Mouse (Mus musculus): ENCODE data around the gene Impg1.

Gene Impg1

GRCm38 (mm10) chr9:80284539-80285174 lies 180.6 kb downstream of the Impg1 start:
- DNase-seq (ENCODE audit: low read depth, low spot score), result no peak

- DNase-seq (ENCODE audit: low read depth, low spot score), result no peak
These were observed 182.9 kb downstream of the Impg1 start for GRCm38 (mm10) chr9:80282426-80282825.

- DNase-seq (ENCODE audit: low read depth, low spot score), result no peak
These were observed 184.6 kb downstream of the Impg1 start for GRCm38 (mm10) chr9:80280724-80281123.

- no peak for DNase-seq (ENCODE audit: low read depth, low spot score)
These were observed 187.5 kb downstream of the Impg1 start for GRCm38 (mm10) chr9:80277770-80278169.

GRCm38 (mm10) chr9:80277157-80277556 lies 188.1 kb downstream of the Impg1 start:
- no peak for DNase-seq (ENCODE audit: low read depth, low spot score)

GRCm38 (mm10) chr9:80275772-80276134 lies 189.5 kb downstream of the Impg1 start:
- no peak for DNase-seq (ENCODE audit: low read depth, low spot score)

GRCm38 (mm10) chr9:80275053-80275771 lies 190.1 kb downstream of the Impg1 start:
- DNase-seq (ENCODE audit: low read depth, low spot score), result no peak

GRCm38 (mm10) chr9:80272951-80273350 lies 192.3 kb downstream of the Impg1 start:
- DNase-seq (ENCODE audit: low read depth, low spot score), result no peak

GRCm38 (mm10) chr9:80269596-80269995 lies 195.7 kb downstream of the Impg1 start:
- DNase-seq (ENCODE audit: low read depth, low spot score), result no peak

- no peak for DNase-seq (ENCODE audit: low read depth, low spot score)
These were observed 198.8 kb downstream of the Impg1 start for GRCm38 (mm10) chr9:80266507-80266906.

GRCm38 (mm10) chr9:80266086-80266485 lies 199.2 kb downstream of the Impg1 start:
- no peak for DNase-seq (ENCODE audit: low read depth, low spot score)
